Mouse (Mus musculus): ENCODE data around the gene Strip1. TPM values are rescaled to one million over a fixed set of nuclear protein-coding genes. Genes with fewer than 3 reads are reported as not detected.

Gene Strip1
- polyA plus RNA-seq, 1 experiment: 37.7 TPM

DNA sequence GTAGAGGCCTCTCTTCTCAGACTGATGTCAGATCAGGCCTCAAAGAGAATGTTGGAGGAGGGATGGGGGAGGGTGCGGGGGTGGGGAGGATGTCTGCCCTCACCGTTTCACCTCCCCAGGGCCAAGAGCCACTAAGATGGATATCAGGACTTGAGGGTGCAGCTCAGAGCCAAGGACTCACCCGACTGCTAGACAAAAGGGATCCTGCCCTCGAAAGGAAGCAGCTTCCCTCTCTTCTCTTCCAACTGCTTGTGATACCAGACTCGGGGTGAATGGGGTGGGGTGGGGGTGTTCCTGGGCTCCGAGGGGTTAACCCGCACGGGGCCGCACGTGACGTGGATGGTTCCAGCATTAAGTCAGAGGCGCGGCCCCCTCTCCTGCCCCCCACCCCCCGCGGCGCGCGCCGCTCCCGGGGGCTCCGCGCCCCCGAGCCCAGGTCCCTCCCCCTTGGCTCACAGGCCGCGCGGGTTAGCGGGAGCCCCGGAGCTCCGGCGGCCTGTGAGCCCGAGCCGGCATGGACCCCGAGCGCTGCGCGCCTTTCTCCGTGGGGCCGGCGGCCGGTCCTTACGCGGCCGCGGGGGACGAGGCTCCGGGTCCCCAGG, 36.7 kb downstream of the Strip1 start, which contains the start of gene Alx3:
Gene Alx3 (plus strand): TSS at position 370 of the 602 bp plus-strand sequence.
- no peak for DNase-seq (ENCODE audit: low spot score)

DNA sequence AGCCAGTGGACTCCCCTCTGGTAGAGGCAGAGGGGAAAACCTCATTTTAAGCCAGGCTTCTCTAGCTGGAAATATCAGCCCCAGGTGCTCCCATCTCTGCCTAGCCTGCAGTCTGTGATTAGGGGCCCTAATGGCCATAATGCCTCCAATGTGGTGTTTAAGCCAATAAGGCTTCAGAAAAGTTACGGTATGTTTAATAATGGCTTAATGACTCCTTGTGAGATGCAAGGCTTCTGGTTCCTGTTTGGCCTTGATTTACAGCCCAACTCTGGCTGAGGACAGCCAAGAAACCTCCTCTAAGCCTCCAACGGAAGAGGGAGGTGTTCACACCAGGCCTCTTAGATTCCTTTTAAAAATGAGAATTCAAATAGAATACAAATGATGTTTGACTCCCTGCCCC, 37.9 kb downstream of the Strip1 start:
- DNase-seq (ENCODE audit: low spot score): no peak

DNA sequence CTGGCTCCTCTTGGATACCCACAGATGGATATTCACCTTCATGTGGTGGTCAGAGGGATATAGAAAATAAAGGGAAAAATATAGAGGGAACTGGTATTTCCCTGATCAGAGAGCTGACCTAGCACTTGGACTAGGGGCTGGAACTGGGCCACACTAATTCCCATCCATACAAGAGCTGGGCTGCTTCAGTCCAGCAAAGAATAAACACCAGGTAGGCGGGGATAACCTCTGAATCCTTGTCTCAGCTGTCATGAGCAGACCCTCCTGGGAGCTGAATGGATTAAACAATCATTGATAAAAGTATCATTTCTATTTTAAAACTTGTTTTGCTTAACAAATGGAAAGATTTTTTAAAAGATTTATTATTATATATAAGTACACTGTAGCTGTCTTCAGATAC, 39.9 kb downstream of the Strip1 start:
- DNase-seq (ENCODE audit: low spot score): no peak

DNA sequence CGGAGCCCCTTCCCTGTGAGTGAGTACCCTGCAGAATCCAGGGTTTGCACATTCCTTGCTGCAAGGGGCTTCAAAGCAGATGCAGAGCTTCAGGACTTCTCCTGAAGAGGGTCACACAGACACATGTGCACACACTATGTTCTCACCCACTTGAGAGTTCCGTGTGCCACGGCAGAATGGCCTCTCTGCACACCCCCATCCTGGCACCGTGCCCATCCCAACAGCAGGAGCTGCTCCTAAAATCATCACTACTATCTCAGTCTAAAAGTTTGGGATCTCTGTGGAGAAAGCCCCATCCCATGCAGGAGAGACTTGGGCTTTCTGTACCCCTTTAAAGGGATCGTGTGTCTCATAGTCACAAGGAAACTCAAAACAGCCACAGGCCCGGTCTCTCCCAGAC, 45.0 kb downstream of the Strip1 start:
- no peak for DNase-seq (ENCODE audit: low spot score)

DNA sequence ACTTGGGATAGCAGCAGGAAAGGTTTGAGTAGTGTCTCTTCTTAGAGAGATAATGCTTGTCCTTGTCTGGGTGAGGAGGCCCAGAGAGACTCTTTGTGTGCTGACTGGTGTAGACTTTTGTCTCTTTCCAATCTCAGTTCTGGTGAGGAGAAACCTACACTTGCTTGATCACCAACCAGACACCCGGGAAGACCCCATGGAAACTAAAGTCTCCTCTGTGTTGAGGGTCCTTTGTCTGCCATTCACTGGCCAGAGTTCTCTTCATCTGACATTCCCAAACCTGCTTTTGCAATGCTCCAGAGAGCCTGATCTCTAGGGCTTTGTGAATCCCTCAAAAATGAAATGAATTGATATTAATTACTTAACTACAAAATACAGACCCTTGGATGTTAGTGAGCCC, 47.6 kb downstream of the Strip1 start:
- no peak for DNase-seq (ENCODE audit: low spot score)

DNA sequence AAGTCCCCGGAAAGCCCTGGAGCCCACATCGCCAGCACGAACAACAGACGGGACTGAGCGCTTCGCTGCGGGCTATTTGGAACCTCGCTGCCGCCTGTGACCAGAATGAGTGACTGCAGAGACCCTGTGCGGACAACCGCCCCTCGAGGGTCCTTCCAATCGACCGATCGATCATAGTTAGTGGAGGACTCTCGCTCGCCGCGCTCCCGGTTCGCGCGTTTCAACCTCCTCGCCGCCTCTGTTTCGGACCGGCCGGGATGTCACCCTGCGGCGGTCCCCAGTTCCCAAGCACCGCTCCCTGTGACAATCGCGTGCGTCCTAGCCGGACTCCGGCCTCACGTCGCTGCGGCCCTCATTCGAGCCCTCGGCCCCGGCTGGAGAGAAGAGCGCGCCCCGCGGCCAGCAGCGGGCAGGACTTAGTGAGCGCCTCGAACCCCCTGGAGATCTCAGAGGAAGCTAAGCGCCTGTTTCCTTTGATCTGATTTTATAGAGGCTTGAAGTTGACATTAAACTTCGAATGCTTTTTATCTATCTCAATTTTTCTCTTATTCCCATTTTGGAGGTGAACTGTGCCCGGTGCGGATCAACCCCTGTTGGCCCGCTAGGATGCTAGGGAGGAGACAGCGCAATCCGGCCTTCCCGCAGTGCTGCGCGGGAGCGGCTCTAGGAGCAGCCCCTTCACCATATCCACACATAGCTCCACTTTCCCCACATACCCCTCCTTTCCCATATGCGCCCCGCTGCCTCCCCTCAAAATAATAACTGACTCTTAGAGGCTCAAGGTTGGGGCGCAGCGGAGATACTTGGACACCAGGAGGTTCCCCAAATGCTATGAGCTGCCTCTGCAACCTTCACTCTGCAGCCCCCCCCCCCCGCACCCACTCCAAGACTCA, 48.4 kb downstream of the Strip1 start:
- no peak for DNase-seq (ENCODE audit: low spot score)

DNA sequence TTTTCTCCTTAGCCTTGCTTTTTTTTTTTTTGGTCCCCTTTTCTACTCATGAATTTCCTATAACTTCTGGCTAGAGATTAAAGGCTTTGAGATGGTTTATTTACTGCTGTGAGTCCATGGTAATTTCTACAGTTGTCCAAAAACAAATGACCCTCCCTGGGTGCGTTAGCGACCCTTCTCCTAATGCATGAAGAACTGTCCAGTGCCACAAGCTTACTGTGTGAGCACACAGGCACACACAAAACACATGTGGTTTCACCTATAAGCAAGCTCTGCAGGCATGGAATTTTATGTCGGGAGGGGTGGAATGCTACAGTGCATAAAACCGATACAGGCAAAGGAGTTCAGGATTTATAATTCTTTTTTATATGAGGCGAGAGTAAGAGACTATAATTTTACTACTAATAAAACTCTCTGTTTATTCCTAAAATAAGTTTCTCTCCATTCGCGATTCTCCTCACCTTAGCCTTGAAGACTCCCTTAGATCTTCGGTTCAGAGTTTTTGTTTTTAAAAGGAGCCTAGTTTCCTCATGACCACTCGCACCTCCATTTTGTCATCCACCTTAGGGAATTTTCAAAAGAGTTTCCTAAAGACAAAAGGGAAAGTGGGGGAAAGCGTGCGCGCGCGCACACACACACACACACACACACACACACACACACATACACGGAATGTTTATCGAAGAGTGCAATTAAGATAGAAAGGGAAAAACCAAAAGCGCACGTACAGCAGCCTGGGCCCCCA, 49.2 kb downstream of the Strip1 start:
- DNase-seq (ENCODE audit: low spot score): no peak

DNA sequence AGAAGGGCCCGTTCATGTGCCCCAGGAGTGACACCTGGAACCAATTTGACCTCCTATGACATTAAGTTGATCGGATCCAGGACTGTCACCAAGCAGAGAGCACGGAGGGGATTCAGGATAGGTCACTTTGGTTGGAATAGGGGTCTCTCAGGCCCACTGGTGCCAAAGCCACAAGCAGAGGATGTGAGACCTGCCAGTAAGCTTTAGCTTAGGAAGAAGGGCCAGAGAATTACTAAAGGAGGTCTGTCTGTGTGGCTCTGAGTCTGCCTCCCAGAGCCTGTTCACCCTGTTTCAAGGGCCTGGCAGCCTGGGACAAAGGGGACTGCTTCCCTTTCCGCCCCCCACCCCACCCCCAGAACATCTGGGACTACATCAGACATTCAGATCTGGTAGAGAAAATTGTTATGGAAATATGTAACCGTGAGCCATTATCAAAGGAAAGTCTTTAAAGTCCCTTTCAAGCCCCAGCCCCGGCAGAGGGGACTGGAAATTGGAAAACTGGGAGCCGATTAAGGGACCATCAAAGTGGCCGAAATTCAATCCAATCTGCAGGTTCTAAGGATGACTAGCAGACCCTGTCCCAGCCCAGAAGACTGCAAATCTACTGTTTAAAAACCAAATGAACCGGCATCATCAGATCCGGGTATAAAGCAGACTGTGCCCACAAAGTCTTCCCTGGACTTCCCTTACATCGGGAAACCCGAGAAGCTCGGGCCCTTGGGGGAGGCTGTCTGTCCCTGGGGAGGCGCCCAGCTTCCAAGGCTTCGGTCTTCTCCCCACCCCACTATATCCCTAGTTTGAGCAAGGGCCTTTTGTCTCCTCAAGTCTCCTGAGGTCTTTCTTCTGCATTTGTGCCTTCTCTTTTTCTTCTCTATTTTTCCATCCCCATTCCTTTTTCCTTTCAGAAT, 50.1 kb downstream of the Strip1 start:
- DNase-seq (ENCODE audit: low spot score): no peak

DNA sequence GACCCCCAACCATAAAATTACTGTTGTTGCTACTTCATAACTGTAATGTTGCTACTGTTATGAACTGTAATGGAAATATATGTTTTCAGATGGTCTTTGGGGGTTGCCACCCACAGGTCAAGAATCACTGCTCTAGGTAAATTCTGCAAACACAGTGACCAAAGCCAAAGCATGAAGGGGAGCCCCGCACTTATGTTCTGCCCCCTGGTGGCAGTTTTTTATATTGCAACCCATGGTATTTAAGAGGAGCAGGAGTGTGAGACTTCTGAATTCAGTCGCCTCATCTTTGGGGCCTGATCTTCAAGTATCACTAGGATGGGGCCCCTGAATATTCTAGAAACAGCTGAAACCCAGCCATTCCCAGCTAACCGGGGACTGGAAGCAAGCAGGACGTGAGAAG, 52.0 kb downstream of the Strip1 start:
- no peak for DNase-seq (ENCODE audit: low spot score)

DNA sequence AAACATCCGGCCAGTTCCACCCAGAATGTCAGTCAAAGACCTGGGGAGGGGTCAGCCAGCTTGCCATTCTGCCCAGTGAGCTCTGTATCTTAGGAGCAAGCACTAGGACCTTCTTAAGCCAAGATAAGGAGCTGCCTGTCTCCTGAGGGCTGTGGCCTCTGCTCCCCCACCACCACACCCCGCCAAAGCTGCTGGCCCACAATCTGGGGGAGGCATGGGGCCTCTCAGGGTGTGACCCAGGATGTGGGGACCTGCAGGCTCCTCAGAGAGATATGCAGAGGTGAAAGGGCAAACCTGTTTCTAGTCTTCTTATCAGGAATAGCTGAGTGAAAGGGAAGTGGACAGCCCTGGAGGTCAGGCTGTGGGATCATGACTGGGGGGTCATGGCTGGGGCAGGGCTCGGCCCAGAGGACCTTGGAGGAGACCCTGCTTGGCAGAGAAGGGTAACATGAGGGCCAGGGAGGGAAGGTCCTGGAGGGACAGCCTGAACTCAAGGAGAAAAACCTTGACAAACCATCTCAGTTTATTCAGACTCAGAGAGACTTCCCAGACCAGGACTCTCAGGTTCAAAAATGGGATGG, 53.6 kb downstream of the Strip1 start:
- no peak for DNase-seq (ENCODE audit: low spot score)

DNA sequence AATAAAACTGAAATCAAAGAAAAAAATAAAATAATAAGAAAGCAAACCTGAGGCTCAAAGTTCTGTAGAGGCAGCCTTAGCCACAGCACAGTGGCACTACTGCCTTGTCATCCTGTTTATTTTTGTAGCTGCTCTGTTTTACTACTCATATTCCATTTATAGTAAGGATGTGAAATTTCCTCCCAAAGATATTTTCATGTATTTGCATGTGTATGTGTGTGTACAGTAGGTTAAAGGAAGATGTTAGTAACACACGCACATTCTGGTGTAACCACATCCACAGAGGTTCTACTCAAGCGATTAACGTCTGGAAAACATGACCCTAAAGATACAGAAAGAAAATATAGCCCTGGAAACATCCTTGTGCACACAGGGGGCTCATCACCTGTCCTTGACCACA, 54.7 kb downstream of the Strip1 start:
- DNase-seq (ENCODE audit: low spot score): no peak

DNA sequence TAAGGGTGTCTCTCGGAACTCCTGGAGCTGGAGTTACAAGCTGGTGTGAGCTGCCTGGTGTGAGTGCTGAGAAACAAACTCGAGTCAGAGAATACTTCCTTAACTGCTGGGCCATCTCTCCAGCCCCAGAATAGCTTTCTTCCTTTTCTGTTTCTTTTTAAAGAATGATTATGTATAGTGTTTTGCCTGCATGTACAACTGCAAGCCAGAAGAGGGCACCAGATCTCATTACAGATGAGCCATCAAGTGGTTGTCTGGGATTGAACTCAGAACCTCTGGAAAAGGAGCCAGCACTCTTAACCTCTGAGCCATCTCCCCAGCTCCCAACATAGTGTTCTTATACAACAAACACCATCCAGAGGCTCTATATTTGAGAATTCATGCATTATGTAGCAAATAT, 60.3 kb downstream of the Strip1 start:
- no peak for DNase-seq (ENCODE audit: low spot score)

DNA sequence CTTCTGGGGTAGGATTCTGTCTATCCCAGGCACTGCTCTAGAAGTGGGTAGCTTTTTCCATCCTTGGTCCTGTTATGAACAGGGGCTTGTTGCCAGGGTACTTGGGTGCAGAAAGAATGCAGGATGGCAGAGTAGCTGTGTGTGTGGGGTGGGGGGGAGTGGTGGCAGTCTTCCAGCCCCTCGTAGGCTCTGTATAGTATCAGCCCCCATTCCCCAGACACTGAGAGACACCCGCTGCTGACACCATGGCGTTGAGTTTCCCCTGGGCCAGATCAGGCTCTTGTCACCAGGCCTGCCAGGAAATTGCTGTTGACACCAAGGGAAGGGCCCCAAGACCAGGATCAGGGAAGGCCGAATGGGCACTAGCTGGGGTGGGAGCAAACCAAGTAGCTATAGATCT, 62.8 kb downstream of the Strip1 start:
- DNase-seq (ENCODE audit: low spot score): no peak

DNA sequence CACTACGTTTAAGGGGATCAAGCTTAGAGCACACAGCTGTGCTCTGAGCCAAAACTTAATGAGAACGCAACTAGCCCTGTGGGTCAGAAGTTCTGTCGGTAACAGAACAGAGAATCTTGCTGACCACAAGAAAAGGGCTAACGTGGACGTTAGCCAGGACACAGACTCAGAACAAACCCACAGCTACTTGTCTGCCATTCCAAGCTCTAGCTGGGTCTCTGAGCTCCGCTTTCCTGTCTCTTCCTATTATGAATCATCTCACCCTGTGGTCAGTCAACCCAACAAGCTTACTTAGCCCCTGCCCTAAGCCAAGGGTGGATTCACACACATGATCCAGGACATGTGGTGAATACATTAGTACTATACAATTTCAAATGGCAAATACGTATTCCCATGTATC, 63.7 kb downstream of the Strip1 start:
- DNase-seq (ENCODE audit: low spot score): no peak

DNA sequence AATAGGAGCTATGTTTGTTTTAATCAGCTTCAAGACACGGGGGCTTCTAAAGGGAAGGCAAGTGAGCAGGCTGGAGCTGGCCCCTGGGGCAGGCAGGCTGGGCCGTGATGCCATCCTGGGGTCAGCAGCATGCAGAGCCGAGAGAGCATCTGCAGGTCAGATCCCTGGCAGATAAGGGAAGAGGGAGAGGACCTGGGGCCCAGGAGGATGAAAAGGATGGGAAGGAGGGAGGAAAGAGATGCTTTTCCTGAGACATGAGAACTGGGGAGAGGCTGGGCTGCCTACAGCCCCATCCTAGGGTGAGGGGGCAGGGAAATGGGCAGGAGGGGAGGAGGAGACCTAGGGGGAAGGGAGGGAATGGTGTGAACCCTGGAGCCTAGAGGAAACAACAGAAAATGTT, 66.2 kb downstream of the Strip1 start:
- DNase-seq (ENCODE audit: low spot score): no peak

DNA sequence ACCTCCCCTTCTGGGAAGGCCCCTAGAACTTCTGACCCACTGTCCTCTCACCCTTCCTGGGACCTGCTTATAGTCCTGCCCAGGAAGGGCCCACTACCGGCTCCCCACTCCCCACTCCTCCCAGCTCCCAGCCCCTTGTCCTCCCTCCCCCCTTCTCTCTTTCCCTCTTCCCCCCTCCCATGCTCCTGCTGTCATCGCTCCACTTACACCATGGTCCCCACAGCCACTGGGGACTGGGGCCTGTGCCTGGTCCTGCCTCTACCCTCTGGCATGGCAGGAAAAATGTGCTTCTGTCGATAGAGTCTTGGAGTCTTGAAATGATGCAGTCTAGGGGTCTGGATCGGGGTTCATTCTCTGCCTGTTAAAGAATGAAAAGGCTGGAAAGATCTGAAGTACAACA, 67.6 kb downstream of the Strip1 start:
- DNase-seq (ENCODE audit: low spot score): no peak

DNA sequence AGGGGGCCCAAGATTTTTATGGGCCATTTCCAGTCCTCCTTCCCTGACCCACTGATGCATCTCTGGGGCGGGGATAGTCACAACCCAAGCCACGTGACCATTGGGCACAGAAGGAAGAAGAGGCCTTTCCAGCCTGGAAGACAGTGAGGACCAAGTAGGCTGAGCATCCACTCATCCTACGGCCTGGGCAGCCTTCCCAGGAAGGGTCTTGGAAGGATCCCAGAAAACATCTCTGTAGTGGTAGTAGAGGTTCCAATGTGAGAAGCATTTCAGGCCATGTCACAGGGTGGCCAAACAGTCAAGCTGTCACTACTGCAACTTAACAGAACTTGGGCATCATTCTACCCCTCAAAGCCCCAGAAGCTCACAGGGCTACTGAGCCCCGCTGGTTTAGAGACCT, 68.9 kb downstream of the Strip1 start:
- DNase-seq (ENCODE audit: low spot score): no peak
